Mouse (Mus musculus) CH12.LX (cell line): Measurements from ENCODE around the gene Trim43b.
"Not testable (repeated sequence)": the region's sequence is repeated elsewhere in the genome, so short reads cannot be mapped to it uniquely, and the experiment has no call there.

ENCODE experiments used
- CTCF ChIP-seq, 2 experiments: IDR thresholded peaks in 1 of 2; conservative IDR thresholded peaks in 1 of 2; 2 replicates each; pipeline ENCODE4 v1.5.1; 2011 to 2012; ENCODE audit warnings: low read depth in 2 of 2, low read length in 2 of 2, improper control_type of control experiment in 1 of 2, inconsistent platforms in 1 of 2, mild to moderate bottlenecking in 1 of 2, moderate library complexity in 1 of 2
- KAT2A ChIP-seq: IDR thresholded peaks from 2 replicates; pipeline ENCODE4 v1.6.1; 2012; ENCODE audit warnings: low read length, improper control_type of control experiment, inconsistent platforms; ENCODE audit not compliant: insufficient replicate concordance
- POLR2A ChIP-seq: IDR thresholded peaks from 2 replicates; pipeline ENCODE4 v1.6.1; 2011; ENCODE audit warnings: low read depth, mild to moderate bottlenecking, improper control_type of control experiment, low read length
- TBP ChIP-seq: conservative IDR thresholded peaks from 2 replicates; pipeline ENCODE4 v1.6.1; 2011; ENCODE audit warnings: low read depth, low read length, improper control_type of control experiment

DNA sequence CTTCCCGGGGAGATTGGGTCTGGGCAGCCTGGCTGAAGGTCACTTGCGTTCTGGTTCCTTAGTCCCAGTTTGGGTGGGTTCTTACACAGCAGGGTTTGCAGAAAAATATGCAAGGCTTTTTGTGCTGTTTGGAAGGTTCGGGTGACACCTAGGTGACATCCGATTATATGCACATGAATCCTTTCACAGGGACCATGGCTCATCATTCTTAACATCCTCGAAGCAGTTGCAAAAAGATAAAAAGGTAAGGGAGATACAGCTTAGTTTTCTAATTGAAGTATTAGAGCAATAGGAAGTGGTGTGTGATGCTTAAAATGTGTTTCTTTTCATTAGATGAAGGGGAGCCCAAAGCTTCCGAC, 25.5 kb downstream of the Trim43b start:
- not testable (repeated sequence) for TF ChIP-seq CTCF (conservative IDR thresholded peaks at IDR 0.05 in 1 of 2, IDR thresholded peaks at IDR 0.05 in 1 of 2; ENCODE audit: low read depth in 2 of 2, low read length in 2 of 2); TBP; KAT2A; POLR2A
